Mouse (Mus musculus) embryo, embryonic 10.5 days (tissue): ENCODE measurements around the gene Dcun1d3.

Source experiments
- DNase-seq: peaks from one replicate; pipeline ENCODE4 v3.0.0-alpha.2; 2015; ENCODE audit warnings: low spot score

Dcun1d3 gene

GRCm38 (mm10) chr7:119873050-119873449 lies 23.0 kb downstream of the Dcun1d3 start:
- DNase-seq, result no peak

GRCm38 (mm10) chr7:119872204-119872603 lies 23.9 kb downstream of the Dcun1d3 start:
- DNase-seq, result no peak

- DNase-seq, result no peak
Observed at GRCm38 (mm10) chr7:119866136-119866535, 30.0 kb downstream of the Dcun1d3 start.

GRCm38 (mm10) chr7:119864500-119864899 lies 31.6 kb downstream of the Dcun1d3 start:
- DNase-seq, result no peak

GRCm38 (mm10) chr7:119862167-119862566 lies 33.9 kb downstream of the Dcun1d3 start:
- DNase-seq, result no peak

- DNase-seq, result peak; percentile 76
Observed at GRCm38 (mm10) chr7:119861335-119862091, 34.6 kb downstream of the Dcun1d3 start.

- DNase-seq, result no peak
Observed at GRCm38 (mm10) chr7:119860971-119861334, 35.1 kb downstream of the Dcun1d3 start.

- DNase-seq, result no peak
Observed at GRCm38 (mm10) chr7:119860554-119860953, 35.5 kb downstream of the Dcun1d3 start.

GRCm38 (mm10) chr7:119860116-119860515 lies 36.0 kb downstream of the Dcun1d3 start:
- peak; percentile 4 for DNase-seq

GRCm38 (mm10) chr7:119859476-119859875 lies 36.6 kb downstream of the Dcun1d3 start:
- no peak for DNase-seq

GRCm38 (mm10) chr7:119855031-119855430 lies 41.1 kb downstream of the Dcun1d3 start:
- DNase-seq, result no peak

GRCm38 (mm10) chr7:119854362-119854761 lies 41.7 kb downstream of the Dcun1d3 start:
- DNase-seq, result no peak

- DNase-seq, result no peak
Observed at GRCm38 (mm10) chr7:119853186-119853585, 42.9 kb downstream of the Dcun1d3 start.

GRCm38 (mm10) chr7:119852494-119852893 lies 43.6 kb downstream of the Dcun1d3 start:
- no peak for DNase-seq

- no peak for DNase-seq
Observed at GRCm38 (mm10) chr7:119850737-119851136, 45.4 kb downstream of the Dcun1d3 start.

- peak; percentile 80 for DNase-seq
Observed at GRCm38 (mm10) chr7:119849096-119849495, 47.0 kb downstream of the Dcun1d3 start.

GRCm38 (mm10) chr7:119847396-119847795 lies 48.7 kb downstream of the Dcun1d3 start:
- no peak for DNase-seq

- no peak for DNase-seq
Observed at GRCm38 (mm10) chr7:119845541-119845940, 50.6 kb downstream of the Dcun1d3 start.

- no peak for DNase-seq
Observed at GRCm38 (mm10) chr7:119841820-119842449, 54.2 kb downstream of the Dcun1d3 start.

GRCm38 (mm10) chr7:119835996-119836777 lies 59.9 kb downstream of the Dcun1d3 start:
- no peak for DNase-seq

- DNase-seq, result no peak
Observed at GRCm38 (mm10) chr7:119835371-119835770, 60.7 kb downstream of the Dcun1d3 start.

- DNase-seq, result no peak
Observed at GRCm38 (mm10) chr7:119808723-119809122, 87.4 kb downstream of the Dcun1d3 start.

GRCm38 (mm10) chr7:119807396-119807795 lies 88.7 kb downstream of the Dcun1d3 start:
- DNase-seq, result no peak
